Mouse (Mus musculus): Measurements from ENCODE around the gene Smoc2.

Gene Smoc2

GRCm38 (mm10) chr17:14277310-14277709 is 2.0 kb upstream of the Smoc2 start:
- in situ Hi-C loops (cut with MboI, MseI): no loop called here

GRCm38 (mm10) chr17:14279966-14280300 is 627 bp downstream of the Smoc2 start:
- in situ Hi-C loops (cut with MboI, MseI): no loop called here

GRCm38 (mm10) chr17:14280425-14280833 is 1.1 kb downstream of the Smoc2 start:
- in situ Hi-C loops (cut with MboI, MseI): no loop called here

GRCm38 (mm10) chr17:14288015-14288616 is 8.8 kb downstream of the Smoc2 start:
- in situ Hi-C loops (cut with MboI, MseI): no loop called here

GRCm38 (mm10) chr17:14293617-14294016 is 14.3 kb downstream of the Smoc2 start:
- in situ Hi-C loops (cut with MboI, MseI): loop anchor here (5.0 kb wide), 1 partner anchor 609 kb away; no protein-coding TSS in a partner anchor

GRCm38 (mm10) chr17:14295146-14295545 is 15.8 kb downstream of the Smoc2 start:
- in situ Hi-C loops (cut with MboI, MseI): no loop called here

- in situ Hi-C loops (cut with MboI, MseI): no loop called here
These were observed 21.1 kb downstream of the Smoc2 start for GRCm38 (mm10) chr17:14300361-14300760.

GRCm38 (mm10) chr17:14301491-14302344 is 22.4 kb downstream of the Smoc2 start:
- in situ Hi-C loops (cut with MboI, MseI): no loop called here

- in situ Hi-C loops (cut with MboI, MseI): no loop called here
These were observed 23.1 kb downstream of the Smoc2 start for GRCm38 (mm10) chr17:14302356-14302755.

- in situ Hi-C loops (cut with MboI, MseI): no loop called here
These were observed 24.4 kb downstream of the Smoc2 start for GRCm38 (mm10) chr17:14303722-14304121.

- in situ Hi-C loops (cut with MboI, MseI): no loop called here
These were observed 30.6 kb downstream of the Smoc2 start for GRCm38 (mm10) chr17:14309884-14310283.

- in situ Hi-C loops (cut with MboI, MseI): no loop called here
These were observed 33.1 kb downstream of the Smoc2 start for GRCm38 (mm10) chr17:14312440-14312839.

GRCm38 (mm10) chr17:14314308-14314707 is 35.0 kb downstream of the Smoc2 start:
- in situ Hi-C loops (cut with MboI, MseI): no loop called here

- in situ Hi-C loops (cut with MboI, MseI): no loop called here
These were observed 37.2 kb downstream of the Smoc2 start for GRCm38 (mm10) chr17:14316536-14316935.

GRCm38 (mm10) chr17:14317439-14317838 is 38.1 kb downstream of the Smoc2 start:
- in situ Hi-C loops (cut with MboI, MseI): no loop called here

GRCm38 (mm10) chr17:14326156-14326555 is 46.9 kb downstream of the Smoc2 start:
- in situ Hi-C loops (cut with MboI, MseI): no loop called here

- in situ Hi-C loops (cut with MboI, MseI): no loop called here
These were observed 48.7 kb downstream of the Smoc2 start for GRCm38 (mm10) chr17:14328037-14328436.

GRCm38 (mm10) chr17:14330498-14330897 is 51.2 kb downstream of the Smoc2 start:
- in situ Hi-C loops (cut with MboI, MseI): no loop called here

GRCm38 (mm10) chr17:14339932-14340557 is 60.7 kb downstream of the Smoc2 start:
- in situ Hi-C loops (cut with MboI, MseI): no loop called here

- in situ Hi-C loops (cut with MboI, MseI): no loop called here
These were observed 61.4 kb downstream of the Smoc2 start for GRCm38 (mm10) chr17:14340736-14341135.

GRCm38 (mm10) chr17:14342511-14342910 is 63.2 kb downstream of the Smoc2 start:
- in situ Hi-C loops (cut with MboI, MseI): no loop called here

- in situ Hi-C loops (cut with MboI, MseI): no loop called here
These were observed 64.1 kb downstream of the Smoc2 start for GRCm38 (mm10) chr17:14343442-14343841.

- in situ Hi-C loops (cut with MboI, MseI): no loop called here
These were observed 66.2 kb downstream of the Smoc2 start for GRCm38 (mm10) chr17:14345556-14345955.

Measured in T-helper 2 cell (primary cell).